Mouse (Mus musculus): ENCODE data around the gene Mst1r.

- TF ChIP-seq GATA1 (IDR thresholded peaks at IDR 0.05; ENCODE audit: borderline replicate concordance, low read length) (no peak), FLI1 (IDR thresholded peaks at IDR 0.05; ENCODE audit: low read length) (no peak)
These were observed 20.3 kb downstream of the Mst1r start for GRCm38 (mm10) chr9:107926920-107927420.
